Mouse (Mus musculus): ENCODE measurements at regions not wholly inside any gene's neighbourhood (a gene's known extent, or its start where the extent isn't known, plus 50 kb on each side); places are given as distances from the start of the nearest gene placed in this dataset.

- TF ChIP-seq POLR2A (IDR thresholded peaks at IDR 0.05; ENCODE audit: borderline replicate concordance, extremely low read depth, insufficient read depth, insufficient read length, poor library complexity, severe bottlenecking) (no peak), CTCF (IDR thresholded peaks at IDR 0.05; ENCODE audit: borderline replicate concordance, extremely low read depth, insufficient read depth, insufficient read length) (no peak)
Observed at GRCm38 (mm10) chr5:41941216-41941615, 97.1 kb upstream of the Bod1l start.

All from brain, embryonic 14.5 days (tissue).